Mouse (Mus musculus): ENCODE data around the gene 4930435E12Rik. TPM values are rescaled to one million over a fixed set of nuclear protein-coding genes. Genes with fewer than 3 reads are reported as not detected.

Gene 4930435E12Rik
- total and polyA plus RNA-seq, 3 experiments, result not detected

DNA sequence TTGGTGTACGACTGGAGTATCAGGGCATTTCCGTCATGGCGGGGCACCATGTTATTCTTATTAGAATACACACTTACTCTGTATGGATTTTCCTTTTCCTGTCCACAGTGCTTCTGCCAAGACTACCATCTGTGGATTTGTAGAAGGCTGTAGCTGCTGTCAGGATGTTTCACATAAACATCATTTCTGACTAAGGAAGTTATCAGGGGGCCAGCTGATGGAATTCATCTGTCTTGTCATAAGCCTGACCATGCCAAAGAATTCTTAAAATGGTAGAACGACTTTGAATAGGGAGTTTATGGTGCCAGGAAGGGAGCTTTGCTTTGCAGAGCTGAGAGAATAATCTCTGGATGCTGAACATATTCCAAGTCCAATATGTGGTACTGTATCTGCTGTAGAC lies 44.7 kb upstream of the 4930435E12Rik start:
- Histone ChIP-seq H3K27me3 (ENCODE audit: control insufficient read depth in 1 of 2, insufficient read depth in 2 of 2, low read length in 2 of 2) (no peaks in the 10 kb centered on the region), H3K9me3 (replicated peaks; ENCODE audit: insufficient read depth, low read length) (no peaks in the 10 kb centered on the region), H3K9ac (ENCODE audit: control insufficient read depth, low read depth, low read length, poor library complexity, severe bottlenecking) (no peak overlapping the region), H3K36me3 (ENCODE audit: control insufficient read depth in 1 of 2, insufficient read depth in 2 of 2, low read length in 2 of 2) (no peaks in the 10 kb centered on the region), H3K4me3 (ENCODE audit: control insufficient read depth in 1 of 2, insufficient read depth in 1 of 2, low read depth in 2 of 2, low read length in 2 of 2) (no peak overlapping the region), H3K79me2 (ENCODE audit: control insufficient read depth, insufficient read depth, low read length, poor library complexity) (no peaks in the 10 kb centered on the region), H3K4me1 (ENCODE audit: control insufficient read depth in 1 of 2, insufficient read depth in 2 of 2, low read length in 2 of 2) (no peaks in the 10 kb centered on the region), H3K27ac (ENCODE audit: control insufficient read depth, low read depth, low read length) (no peak overlapping the region)
- DNase-seq (ENCODE audit: low read depth, low spot score), result no peak
- TF ChIP-seq CHD1 (IDR thresholded peaks at IDR 0.05; ENCODE audit: low read depth, low read length), result no peak
- no peak for TF ChIP-seq MYC (IDR thresholded peaks at IDR 0.05; ENCODE audit: low read depth, low read length)
- TF ChIP-seq RCOR1 (IDR thresholded peaks at IDR 0.05; ENCODE audit: low read depth, low read length), result no peak
- TF ChIP-seq EP300 (IDR thresholded peaks at IDR 0.05; ENCODE audit: low read depth in 1 of 2, low read length in 2 of 2), result no peak
- TF ChIP-seq MAX (IDR thresholded peaks at IDR 0.05; ENCODE audit: low read length), result no peak
- no peak for TF ChIP-seq ZC3H11A (IDR thresholded peaks at IDR 0.05; ENCODE audit: low read depth, low read length)
- TF ChIP-seq RAD21 (IDR thresholded peaks at IDR 0.05; ENCODE audit: low read depth, low read length), result no peak
- TF ChIP-seq TBP (IDR thresholded peaks at IDR 0.05; ENCODE audit: low read depth, low read length), result no peak
- no peak for TF ChIP-seq NELFE (IDR thresholded peaks at IDR 0.05; ENCODE audit: low read depth, low read length)
- no peak for TF ChIP-seq CTCF (IDR thresholded peaks at IDR 0.05 in 2 of 3, conservative IDR thresholded peaks at IDR 0.05 in 1 of 3; ENCODE audit: control insufficient read depth in 1 of 3, insufficient read depth in 1 of 3, low read depth in 2 of 3, low read length in 3 of 3, poor library complexity in 1 of 3, severe bottlenecking in 1 of 3)
- TF ChIP-seq POLR2AphosphoS5 (IDR thresholded peaks at IDR 0.05; ENCODE audit: borderline replicate concordance, low read depth, low read length), result no peak
- TF ChIP-seq ZNF384 (IDR thresholded peaks at IDR 0.05; ENCODE audit: low read depth, low read length), result no peak
- no peak for TF ChIP-seq HCFC1 (IDR thresholded peaks at IDR 0.05; ENCODE audit: low read depth, low read length)
- no peak for TF ChIP-seq POLR2AphosphoS2 (IDR thresholded peaks at IDR 0.05; ENCODE audit: low read length)

DNA sequence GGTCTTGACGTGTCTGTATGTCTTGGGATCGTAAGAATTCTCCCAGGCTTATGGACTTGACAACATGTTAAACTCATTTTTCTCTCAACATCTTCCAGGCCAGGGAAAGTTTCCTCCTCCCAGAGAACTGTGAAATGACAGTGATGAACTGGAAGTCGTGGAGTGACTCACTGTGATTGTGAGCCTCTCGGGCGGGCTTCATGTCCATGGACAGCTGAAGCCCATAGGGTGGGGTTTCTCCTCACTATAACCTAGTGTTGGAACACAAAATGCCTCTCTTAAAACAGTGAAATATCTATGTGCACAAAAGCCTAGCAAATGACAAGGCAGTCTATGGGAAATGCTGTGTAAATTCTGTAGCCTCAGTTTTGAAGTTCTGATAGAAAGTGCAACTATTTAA lies 35.8 kb upstream of the 4930435E12Rik start:
- H3K36me3 ChIP-seq (ENCODE audit: control insufficient read depth in 1 of 2, insufficient read depth in 2 of 2, low read length in 2 of 2), result no peaks in the 10 kb centered on the region
- no peaks in the 10 kb centered on the region for H3K27me3 ChIP-seq (ENCODE audit: control insufficient read depth in 1 of 2, insufficient read depth in 2 of 2, low read length in 2 of 2)
- H3K9ac ChIP-seq (ENCODE audit: control insufficient read depth, low read depth, low read length, poor library complexity, severe bottlenecking), result no peak overlapping the region
- H3K27ac ChIP-seq (ENCODE audit: control insufficient read depth, low read depth, low read length), result no peak overlapping the region
- no peak for TF ChIP-seq EP300 (IDR thresholded peaks at IDR 0.05; ENCODE audit: low read depth in 1 of 2, low read length in 2 of 2)
- no peak for TF ChIP-seq GABPA (IDR thresholded peaks at IDR 0.05; ENCODE audit: low read depth, low read length)
- H3K79me2 ChIP-seq (ENCODE audit: control insufficient read depth, insufficient read depth, low read length, poor library complexity), result no peaks in the 10 kb centered on the region
- H3K4me1 ChIP-seq (ENCODE audit: control insufficient read depth in 1 of 2, insufficient read depth in 2 of 2, low read length in 2 of 2), result no peaks in the 10 kb centered on the region
- no peak for DNase-seq (ENCODE audit: low read depth, low spot score)
- H3K4me3 ChIP-seq (ENCODE audit: control insufficient read depth in 1 of 2, insufficient read depth in 1 of 2, low read depth in 2 of 2, low read length in 2 of 2), result no peak overlapping the region
- no peaks in the 10 kb centered on the region for H3K9me3 ChIP-seq (replicated peaks; ENCODE audit: insufficient read depth, low read length)

DNA sequence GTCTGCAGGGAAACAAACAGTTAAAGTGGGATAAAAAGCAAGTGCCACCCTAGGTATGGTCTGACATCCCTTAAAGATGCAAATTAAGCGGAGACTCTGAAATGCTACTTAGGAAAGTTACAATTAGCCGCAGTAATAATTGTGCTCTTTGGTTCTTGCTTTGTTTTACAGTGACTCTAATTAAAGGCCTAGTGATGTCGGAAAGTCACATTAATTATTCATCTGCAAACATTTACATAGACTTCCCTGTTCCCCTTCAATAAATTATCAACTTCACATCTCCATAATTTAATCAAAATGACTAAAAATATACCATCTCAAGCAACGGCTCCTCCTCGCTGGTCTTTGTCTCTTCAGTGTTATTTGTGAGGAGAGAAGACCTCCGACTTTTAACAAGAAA lies 32.0 kb upstream of the 4930435E12Rik start:
- Histone ChIP-seq H3K27ac (ENCODE audit: control insufficient read depth, low read depth, low read length) (no peak overlapping the region), H3K9ac (ENCODE audit: control insufficient read depth, low read depth, low read length, poor library complexity, severe bottlenecking) (no peak overlapping the region), H3K27me3 (ENCODE audit: control insufficient read depth in 1 of 2, insufficient read depth in 2 of 2, low read length in 2 of 2) (no peaks in the 10 kb centered on the region), H3K36me3 (ENCODE audit: control insufficient read depth in 1 of 2, insufficient read depth in 2 of 2, low read length in 2 of 2) (no peaks in the 10 kb centered on the region), H3K9me3 (replicated peaks; ENCODE audit: insufficient read depth, low read length) (no peaks in the 10 kb centered on the region), H3K79me2 (ENCODE audit: control insufficient read depth, insufficient read depth, low read length, poor library complexity) (no peaks in the 10 kb centered on the region), H3K4me3 (ENCODE audit: control insufficient read depth in 1 of 2, insufficient read depth in 1 of 2, low read depth in 2 of 2, low read length in 2 of 2) (no peak overlapping the region), H3K4me1 (ENCODE audit: control insufficient read depth in 1 of 2, insufficient read depth in 2 of 2, low read length in 2 of 2) (no peaks in the 10 kb centered on the region)
- DNase-seq (ENCODE audit: low read depth, low spot score), result no peak
- TF ChIP-seq ETS1 (IDR thresholded peaks at IDR 0.05; ENCODE audit: low read depth, low read length) (no peak), ZMIZ1 (IDR thresholded peaks at IDR 0.05; ENCODE audit: low read depth, low read length) (no peak), USF1 (IDR thresholded peaks at IDR 0.05; ENCODE audit: low read depth, low read length) (no peak), KAT2A (conservative IDR thresholded peaks at IDR 0.05; ENCODE audit: low read depth, low read length) (no peak), SMC3 (IDR thresholded peaks at IDR 0.05; ENCODE audit: low read depth, low read length) (no peak), SIN3A (IDR thresholded peaks at IDR 0.05; ENCODE audit: low read length) (no peak), TCF12 (IDR thresholded peaks at IDR 0.05; ENCODE audit: low read depth, low read length) (no peak), POLR2A (IDR thresholded peaks at IDR 0.05; ENCODE audit: control insufficient read depth in 1 of 2, insufficient read depth in 1 of 2, low read depth in 1 of 2, low read length in 2 of 2, poor library complexity in 1 of 2) (no peak), UBTF (IDR thresholded peaks at IDR 0.05; ENCODE audit: borderline replicate concordance, insufficient read depth, low read depth, low read length) (no peak), TBP (IDR thresholded peaks at IDR 0.05; ENCODE audit: low read depth, low read length) (no peak), E2F4 (IDR thresholded peaks at IDR 0.05; ENCODE audit: borderline replicate concordance, low read depth, low read length) (no peak), MYB (IDR thresholded peaks at IDR 0.05; ENCODE audit: low read depth, low read length) (no peak), CHD1 (IDR thresholded peaks at IDR 0.05; ENCODE audit: low read depth, low read length) (no peak), USF2 (IDR thresholded peaks at IDR 0.05; ENCODE audit: borderline replicate concordance in 1 of 2, insufficient read depth in 1 of 2, low read depth in 1 of 2, low read length in 2 of 2) (no peak), GATA1 (IDR thresholded peaks at IDR 0.05; ENCODE audit: low read depth, low read length) (no peak), ZC3H11A (IDR thresholded peaks at IDR 0.05; ENCODE audit: low read depth, low read length) (no peak)

Data from MEL (cell line).